ENCODE assay signal across 8 mouse cellular contexts in the genomic region with DNA sequence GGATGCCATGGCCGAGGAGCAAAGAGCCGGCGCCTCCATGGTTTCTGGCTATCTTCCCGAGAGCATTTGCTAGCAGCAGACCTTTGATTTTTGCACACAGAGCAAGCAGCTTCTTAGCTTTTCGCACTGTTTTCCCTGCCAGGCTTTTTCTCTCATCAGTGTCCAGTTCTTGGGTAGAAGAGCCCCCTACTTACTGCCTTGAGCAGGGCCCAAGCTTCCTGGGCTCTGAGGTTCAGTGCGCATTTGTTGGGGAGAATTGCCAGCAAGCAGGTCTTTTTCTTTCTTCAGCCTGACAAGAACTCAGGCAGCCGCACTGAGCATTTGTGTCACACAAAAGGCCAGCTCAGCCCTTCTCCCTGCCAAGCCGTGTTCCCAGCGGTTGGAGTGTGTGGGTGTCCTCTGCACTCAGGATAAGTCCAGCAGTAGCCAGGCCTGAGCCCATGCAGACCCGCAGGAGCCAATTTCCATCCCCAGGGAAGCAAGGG.
DNase-seq lines count a peak whose midpoint lies in the region; ATAC-seq lines count a peak whose summit lies in the region.

No protein-coding gene starts in this region.

- H3K9me3 ChIP-seq in kidney, embryonic 14.5 days (ENCODE audit: control insufficient read depth, low read length), result no peaks in the 10 kb centered on the region
- H3K9me3 ChIP-seq in midbrain, embryonic 12.5 days, result no peaks in the 10 kb centered on the region
- no peaks in the 10 kb centered on the region for H3K9me3 ChIP-seq in intestine, embryonic 16.5 days (ENCODE audit: control insufficient read depth, low read length)
- no peaks in the 10 kb centered on the region for H3K9me3 ChIP-seq in liver, embryonic 12.5 days (replicated peaks)

- H3K9ac ChIP-seq in kidney, embryonic 14.5 days (ENCODE audit: low read depth, low read length), result no peak overlapping the region
- H3K9ac ChIP-seq in midbrain, embryonic 12.5 days (replicated peaks), result no peak overlapping the region
- H3K9ac ChIP-seq in intestine, embryonic 16.5 days (ENCODE audit: low read depth, low read length), result no peak overlapping the region
- H3K9ac ChIP-seq in liver, embryonic 12.5 days, result no peak overlapping the region

- no peak overlapping the region for H3K27ac ChIP-seq in kidney, embryonic 14.5 days (ENCODE audit: low read depth, low read length)
- H3K27ac ChIP-seq in midbrain, embryonic 12.5 days (replicated peaks), result peak overlapping the region; percentile 30; the same call in 1 of the 2 replicates
- no peak overlapping the region for H3K27ac ChIP-seq in intestine, embryonic 16.5 days (ENCODE audit: low read length)
- H3K27ac ChIP-seq in liver, embryonic 12.5 days, result no peak overlapping the region

- no peak overlapping the region for H3K4me2 ChIP-seq in kidney, embryonic 14.5 days (replicated peaks; ENCODE audit: low read depth, low read length)
- H3K4me2 ChIP-seq in midbrain, embryonic 12.5 days (replicated peaks), result no peak overlapping the region
- no peak overlapping the region for H3K4me2 ChIP-seq in intestine, embryonic 16.5 days (ENCODE audit: low read depth, low read length)
- H3K4me2 ChIP-seq in liver, embryonic 12.5 days, result no peak overlapping the region

- H3K36me3 ChIP-seq in kidney, embryonic 14.5 days (ENCODE audit: control insufficient read depth, insufficient read depth, low read length), result no peaks in the 10 kb centered on the region
- H3K36me3 ChIP-seq in midbrain, embryonic 12.5 days, result no peaks in the 10 kb centered on the region
- H3K36me3 ChIP-seq in intestine, embryonic 16.5 days (ENCODE audit: control insufficient read depth, insufficient read depth, low read length), result no peaks in the 10 kb centered on the region
- H3K36me3 ChIP-seq in liver, embryonic 12.5 days, result no peaks in the 10 kb centered on the region

- no peaks in the 10 kb centered on the region for H3K27me3 ChIP-seq in kidney, embryonic 14.5 days (ENCODE audit: control insufficient read depth, insufficient read depth, low read length)
- H3K27me3 ChIP-seq in midbrain, embryonic 12.5 days, result peaks cover 17% of the 10 kb centered on the region
- no peaks in the 10 kb centered on the region for H3K27me3 ChIP-seq in intestine, embryonic 16.5 days (replicated peaks; ENCODE audit: control insufficient read depth, insufficient read depth, low read length)
- no peaks in the 10 kb centered on the region for H3K27me3 ChIP-seq in liver, embryonic 12.5 days (replicated peaks)

- 57% methylated on average over 10 of the region's 10 CpGs for WGBS in kidney, embryonic 14.5 days
- 32% methylated on average over 10 of the region's 10 CpGs for WGBS in midbrain, embryonic 12.5 days
- WGBS in intestine, embryonic 16.5 days, result 60% methylated on average over 10 of the region's 10 CpGs
- 65% methylated on average over 10 of the region's 10 CpGs for WGBS in liver, embryonic 12.5 days (ENCODE audit: insufficient replicate concordance)

- peaks cover 13% of the 10 kb centered on the region for H3K4me1 ChIP-seq in kidney, embryonic 14.5 days (ENCODE audit: control insufficient read depth, insufficient read depth, low read length)
- peaks cover 39% of the 10 kb centered on the region for H3K4me1 ChIP-seq in midbrain, embryonic 12.5 days
- no peaks in the 10 kb centered on the region for H3K4me1 ChIP-seq in intestine, embryonic 16.5 days (ENCODE audit: control insufficient read depth, insufficient read depth, low read length)
- H3K4me1 ChIP-seq in liver, embryonic 12.5 days, result no peaks in the 10 kb centered on the region

- no peak overlapping the region for H3K4me3 ChIP-seq in kidney, embryonic 14.5 days (ENCODE audit: low read length)
- H3K4me3 ChIP-seq in midbrain, embryonic 12.5 days, result no peak overlapping the region
- H3K4me3 ChIP-seq in intestine, embryonic 16.5 days (ENCODE audit: low read length), result no peak overlapping the region
- no peak overlapping the region for H3K4me3 ChIP-seq in liver, embryonic 12.5 days

- peak; percentile 26 for DNase-seq in kidney, adult 18-20 months
- peak; percentile 62 to 67 for DNase-seq in cerebellum, adult 18-20 months
- DNase-seq in frontal cortex, postnatal 36 days (ENCODE audit: low spot score in 2 of 2), result peak; percentile 16 to 49
- peak; percentile 25 for DNase-seq in kidney, postnatal 14 days

- no peak for ATAC-seq in kidney, embryonic 14.5 days (ENCODE audit: low FRiP score, low TSS enrichment)
- ATAC-seq in midbrain, embryonic 12.5 days (ENCODE audit: low FRiP score, low read depth), result peak; percentile 31
- ATAC-seq in intestine, embryonic 16.5 days, result no peak
- no peak for ATAC-seq in liver, embryonic 12.5 days
